Mouse (Mus musculus): ENCODE measurements around the gene Hspa12b. TPM values are rescaled to one million over a fixed set of nuclear protein-coding genes. Genes with fewer than 3 reads are reported as not detected.

Gene Hspa12b
- polyA plus RNA-seq, 1 experiment from 2014 or later, result 0.65 TPM

DNA sequence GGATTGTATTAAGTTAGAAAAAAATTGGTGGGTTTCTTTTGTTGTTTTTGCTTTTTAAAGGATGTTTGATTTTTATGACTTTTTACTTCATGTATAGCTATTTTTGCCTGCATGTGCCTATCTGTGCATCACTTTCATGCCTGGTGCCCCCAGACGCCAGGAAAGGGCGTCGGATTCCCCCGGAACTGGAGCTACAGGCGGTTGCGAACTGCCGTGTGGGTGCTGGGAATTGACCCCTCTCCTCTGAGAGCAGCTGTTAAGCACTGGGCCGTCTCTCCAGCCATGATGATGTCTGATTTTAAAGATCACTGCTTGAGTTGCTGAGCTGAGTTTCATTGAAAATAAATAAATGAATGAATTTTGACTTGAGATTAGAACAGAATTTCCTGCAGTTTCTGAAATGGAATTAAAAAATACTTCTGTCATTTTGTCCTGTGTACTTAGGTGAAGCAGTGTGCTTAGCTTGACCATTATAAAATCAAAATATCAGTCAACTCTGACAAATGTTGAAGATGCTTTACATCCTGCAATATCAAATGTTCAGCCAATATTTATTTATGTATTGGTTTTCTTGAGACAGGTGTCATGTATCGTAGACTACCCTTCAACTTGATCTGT lies 6.0 kb downstream of the Hspa12b start, which contains the start of gene Gm11037:
Gm11037 (plus strand) TSS at position 568 of the 618 bp plus-strand sequence.
- ATAC-seq (no peak), DNase-seq (no peak)
- Histone ChIP-seq H3K36me3 (replicated peaks; ENCODE audit: insufficient read depth, low read length) (no peaks in the 10 kb centered on the region), H3K4me2 (ENCODE audit: low read depth, low read length) (no peak within 1 kb of the TSS), H3K9me3 (ENCODE audit: low read length) (no peaks in the 10 kb centered on the region), H3K4me3 (ENCODE audit: low read depth, low read length) (no peak within 1 kb of the TSS), H3K9ac (replicated peaks) (no peak within 1 kb of the TSS), H3K27ac (ENCODE audit: low read depth) (peak within 1 kb of the TSS; percentile 22; the same call in 1 of the 2 replicates), H3K4me1 (ENCODE audit: insufficient read depth) (peaks cover 43% of the 10 kb centered on the region), H3K27me3 (ENCODE audit: insufficient read depth, low read length) (no peaks in the 10 kb centered on the region)
- WGBS (ENCODE audit: insufficient replicate concordance), result 82% methylated on average over 9 of the region's 9 CpGs
- TF ChIP-seq EP300 (IDR thresholded peaks at IDR 0.05; ENCODE audit: low read depth) (no peak), CTCF (IDR thresholded peaks at IDR 0.05; ENCODE audit: low read depth) (no peak)

DNA sequence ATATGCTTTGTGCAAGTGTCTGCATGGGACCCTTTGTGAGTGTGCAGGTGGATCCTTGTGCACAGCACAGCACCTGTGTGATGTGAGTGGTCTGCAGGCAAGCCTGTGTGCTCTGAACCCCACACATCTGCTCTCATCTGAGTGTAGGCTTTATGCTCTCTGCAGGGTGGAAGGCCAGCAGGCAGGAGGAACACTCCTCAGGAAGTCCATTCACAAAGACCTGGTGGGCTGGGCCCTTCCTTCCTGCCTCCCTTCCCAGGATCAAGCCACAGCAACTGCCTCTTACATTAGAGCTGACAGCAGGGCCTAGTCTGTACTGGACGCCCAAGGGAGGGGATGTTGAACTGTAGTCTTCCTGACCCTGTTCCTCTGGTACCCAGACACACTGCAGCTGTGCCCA lies 7.3 kb downstream of the Hspa12b start:
- Histone ChIP-seq H3K9ac (replicated peaks) (peak overlapping the region; percentile 68; the same call in 1 of the 2 replicates), H3K4me3 (ENCODE audit: low read depth, low read length) (no peak overlapping the region), H3K9me3 (ENCODE audit: low read length) (no peaks in the 10 kb centered on the region), H3K4me2 (ENCODE audit: low read depth, low read length) (no peak overlapping the region), H3K4me1 (ENCODE audit: insufficient read depth) (peaks cover 34% of the 10 kb centered on the region), H3K36me3 (replicated peaks; ENCODE audit: insufficient read depth, low read length) (no peaks in the 10 kb centered on the region), H3K27ac (ENCODE audit: low read depth) (peak overlapping the region; percentile 95; the same call in 1 of the 2 replicates), H3K27me3 (ENCODE audit: insufficient read depth, low read length) (no peaks in the 10 kb centered on the region)
- ATAC-seq (no peak), DNase-seq (no peak)
- 47% methylated on average over 1 of the region's 1 CpGs for WGBS (ENCODE audit: insufficient replicate concordance)
- TF ChIP-seq EP300 (IDR thresholded peaks at IDR 0.05; ENCODE audit: low read depth), result no peak
- no peak for TF ChIP-seq CTCF (IDR thresholded peaks at IDR 0.05; ENCODE audit: low read depth)

DNA sequence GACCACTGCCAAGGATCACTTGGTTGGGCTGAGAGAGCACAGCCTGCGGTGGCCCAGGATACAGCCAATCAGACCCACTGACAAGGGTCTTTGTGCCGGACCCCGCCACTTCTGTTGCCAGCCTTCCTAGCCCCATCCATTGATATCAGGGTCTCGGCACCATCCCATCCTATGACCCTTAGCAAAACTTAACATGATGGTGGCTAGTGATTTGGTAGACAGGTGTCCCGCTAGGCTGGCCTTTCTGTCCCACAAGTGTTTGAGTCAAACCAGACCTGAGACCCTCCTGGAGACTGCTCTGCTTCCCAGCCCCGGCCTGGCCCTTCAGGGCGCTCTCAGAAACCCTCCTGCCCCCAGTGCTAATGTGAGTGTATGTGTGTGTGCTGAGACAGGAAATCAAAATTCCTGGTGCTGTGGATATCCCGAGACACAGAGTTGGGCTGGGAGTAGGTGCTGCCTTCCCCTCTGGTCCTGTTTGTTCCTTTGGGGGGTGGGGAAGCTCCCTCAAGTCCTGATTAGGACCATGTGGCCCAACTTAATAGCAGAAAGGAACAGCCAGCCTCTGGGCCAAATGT lies 7.8 kb downstream of the Hspa12b start:
- Histone ChIP-seq H3K4me2 (ENCODE audit: low read depth, low read length) (peak overlapping the region; percentile 55; the same call in 1 of the 2 replicates), H3K4me1 (ENCODE audit: insufficient read depth) (peaks cover 32% of the 10 kb centered on the region), H3K9ac (replicated peaks) (peak overlapping the region; percentile 68), H3K9me3 (ENCODE audit: low read length) (no peaks in the 10 kb centered on the region), H3K4me3 (ENCODE audit: low read depth, low read length) (no peak overlapping the region), H3K36me3 (replicated peaks; ENCODE audit: insufficient read depth, low read length) (no peaks in the 10 kb centered on the region), H3K27ac (ENCODE audit: low read depth) (peak overlapping the region; percentile 95), H3K27me3 (ENCODE audit: insufficient read depth, low read length) (no peaks in the 10 kb centered on the region)
- 78% methylated on average over 8 of the region's 8 CpGs for WGBS (ENCODE audit: insufficient replicate concordance)
- ATAC-seq, result no peak
- DNase-seq, result no peak
- TF ChIP-seq EP300 (IDR thresholded peaks at IDR 0.05; ENCODE audit: low read depth) (no peak), CTCF (IDR thresholded peaks at IDR 0.05; ENCODE audit: low read depth) (no peak)

DNA sequence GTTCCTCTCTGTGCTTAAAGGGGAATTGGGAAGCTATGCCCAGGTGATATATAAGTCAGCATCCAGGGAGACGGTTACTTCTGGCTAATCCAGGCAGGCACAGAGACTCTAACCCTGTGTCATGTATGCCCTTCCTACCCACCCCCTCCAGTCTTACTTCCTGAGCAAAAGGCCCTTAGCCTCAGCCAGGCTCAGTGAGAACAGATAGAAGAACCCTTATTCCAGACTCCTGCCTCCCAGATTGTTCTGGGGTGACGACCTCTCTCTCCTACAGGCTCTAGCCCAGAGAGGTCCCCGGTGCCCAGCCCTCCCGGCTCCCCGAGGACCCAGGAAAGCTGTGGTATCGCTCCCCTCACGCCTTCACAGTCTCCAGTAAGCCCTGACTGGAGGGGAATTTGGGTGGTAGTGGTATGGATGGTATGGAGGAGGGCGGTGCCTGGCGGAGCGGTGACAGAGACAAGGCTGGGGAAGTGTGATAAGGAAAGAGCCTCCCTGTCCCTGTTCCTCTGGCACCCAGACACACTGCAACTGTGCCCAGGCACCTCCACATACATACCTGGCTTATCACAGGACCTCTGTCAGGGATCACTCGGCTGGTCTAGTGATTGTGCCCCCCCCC lies 8.6 kb downstream of the Hspa12b start:
- Histone ChIP-seq H3K4me3 (ENCODE audit: low read depth, low read length) (no peak overlapping the region), H3K36me3 (replicated peaks; ENCODE audit: insufficient read depth, low read length) (no peaks in the 10 kb centered on the region), H3K27ac (ENCODE audit: low read depth) (peak overlapping the region; percentile 95), H3K9me3 (ENCODE audit: low read length) (no peaks in the 10 kb centered on the region), H3K4me2 (ENCODE audit: low read depth, low read length) (peak overlapping the region; percentile 55), H3K27me3 (ENCODE audit: insufficient read depth, low read length) (no peaks in the 10 kb centered on the region), H3K9ac (replicated peaks) (peak overlapping the region; percentile 68), H3K4me1 (ENCODE audit: insufficient read depth) (peaks cover 31% of the 10 kb centered on the region)
- DNase-seq, result peak; percentile 77
- WGBS (ENCODE audit: insufficient replicate concordance), result 28% methylated on average over 11 of the region's 11 CpGs
- TF ChIP-seq CTCF (IDR thresholded peaks at IDR 0.05; ENCODE audit: low read depth) (no peak), EP300 (IDR thresholded peaks at IDR 0.05; ENCODE audit: low read depth) (peak; percentile 85)
- peak; percentile 99 for ATAC-seq

DNA sequence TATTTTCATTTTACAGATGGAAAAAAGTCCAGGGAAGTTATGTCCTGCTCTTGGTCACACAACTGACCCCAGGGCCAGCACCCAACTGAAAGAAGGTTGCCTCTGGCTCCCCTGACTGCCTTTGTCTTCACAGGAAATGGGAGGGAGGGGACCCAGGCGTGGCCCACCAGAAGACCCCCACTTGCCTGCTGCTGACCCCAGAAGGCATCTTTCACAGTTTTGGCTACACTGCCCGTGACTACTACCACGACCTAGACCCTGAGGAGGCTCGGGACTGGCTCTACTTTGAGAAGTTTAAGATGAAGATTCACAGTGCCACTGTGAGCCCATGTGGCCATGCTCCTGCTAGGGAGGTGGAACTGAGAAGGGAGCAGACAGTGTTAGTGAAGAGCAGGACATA lies 11.2 kb downstream of the Hspa12b start:
- H3K9me3 ChIP-seq (ENCODE audit: low read length), result no peaks in the 10 kb centered on the region
- no peak overlapping the region for H3K4me3 ChIP-seq (ENCODE audit: low read depth, low read length)
- ATAC-seq (no peak), DNase-seq (no peak)
- 70% methylated on average over 4 of the region's 4 CpGs for WGBS (ENCODE audit: insufficient replicate concordance)
- no peak overlapping the region for H3K27ac ChIP-seq (ENCODE audit: low read depth)
- H3K4me1 ChIP-seq (ENCODE audit: insufficient read depth), result peaks cover 38% of the 10 kb centered on the region
- no peak overlapping the region for H3K9ac ChIP-seq (replicated peaks)
- no peak overlapping the region for H3K4me2 ChIP-seq (ENCODE audit: low read depth, low read length)
- TF ChIP-seq EP300 (IDR thresholded peaks at IDR 0.05; ENCODE audit: low read depth) (no peak), CTCF (IDR thresholded peaks at IDR 0.05; ENCODE audit: low read depth) (no peak)
- peaks cover 2% of the 10 kb centered on the region; the same call in 1 of the 2 replicates for H3K36me3 ChIP-seq (replicated peaks; ENCODE audit: insufficient read depth, low read length)
- no peaks in the 10 kb centered on the region for H3K27me3 ChIP-seq (ENCODE audit: insufficient read depth, low read length)

DNA sequence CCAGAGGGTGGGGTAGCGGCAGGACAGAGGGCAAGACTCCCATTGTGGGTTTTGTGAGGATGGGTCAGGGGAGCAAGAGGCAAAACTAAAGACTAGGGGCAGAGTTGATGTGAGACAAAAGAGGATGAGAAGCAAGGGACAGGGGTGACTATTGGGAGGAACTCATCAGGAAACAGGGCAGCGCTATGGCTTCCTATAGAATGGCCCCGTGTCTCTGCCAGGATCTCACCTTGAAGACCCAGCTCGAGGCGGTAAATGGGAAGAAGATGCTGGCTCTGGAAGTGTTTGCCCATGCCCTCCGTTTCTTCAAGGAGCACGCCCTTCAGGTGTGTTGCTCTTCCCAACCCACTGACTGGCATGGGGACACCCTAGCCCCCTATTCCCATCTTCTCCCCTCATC lies 11.7 kb downstream of the Hspa12b start:
- Histone ChIP-seq H3K9ac (replicated peaks) (no peak overlapping the region), H3K27ac (ENCODE audit: low read depth) (no peak overlapping the region), H3K9me3 (ENCODE audit: low read length) (no peaks in the 10 kb centered on the region), H3K4me3 (ENCODE audit: low read depth, low read length) (no peak overlapping the region), H3K4me1 (ENCODE audit: insufficient read depth) (peaks cover 38% of the 10 kb centered on the region), H3K36me3 (replicated peaks; ENCODE audit: insufficient read depth, low read length) (peaks cover 4% of the 10 kb centered on the region; the same call in 1 of the 2 replicates), H3K4me2 (ENCODE audit: low read depth, low read length) (no peak overlapping the region), H3K27me3 (ENCODE audit: insufficient read depth, low read length) (no peaks in the 10 kb centered on the region)
- TF ChIP-seq CTCF (IDR thresholded peaks at IDR 0.05; ENCODE audit: low read depth) (no peak), EP300 (IDR thresholded peaks at IDR 0.05; ENCODE audit: low read depth) (no peak)
- DNase-seq (no peak), ATAC-seq (no peak)
- 94% methylated on average over 7 of the region's 7 CpGs for WGBS (ENCODE audit: insufficient replicate concordance)

Measured in liver, postnatal 0 days (tissue).